Mouse (Mus musculus) kidney, adult 10 weeks (tissue): ENCODE results near the gene Gm3020. TPM values are rescaled to one million over a fixed set of nuclear protein-coding genes. Genes with fewer than 3 reads are reported as not detected.

Experiments used
- polyA plus RNA-seq: library from polyadenylated mRNA; stranded (reverse); fragments of 350-450 nt; fragmentation: Illumina TruSeq; extraction: RNeasy Lipid Tissue Mini Kit (QIAGEN cat#74804); gene quantifications from one replicate; pipeline ENCODE4 v1.2.3, GENCODE M21; 2014; ENCODE audit warnings: low read depth, low replicate concordance

Gene Gm3020
- polyA plus RNA-seq, result not detected

GRCm38 (mm10) chr14:3651730-3652129, at the start of gene Gm3020:
Gene Gm3020, plus strand, starts transcription at chr14:3652030.

GRCm38 (mm10) chr14:3634212-3634611, 17.6 kb upstream of the Gm3020 start, which contains the start of gene Gm3012:
Gene Gm3012, plus strand, starts transcription at chr14:3634512.

GRCm38 (mm10) chr14:3688483-3688882, 36.7 kb downstream of the Gm3020 start, which contains the start of gene Gm3043:
Gene Gm3043, plus strand, starts transcription at chr14:3688783.

Other genes starting within 250 kb of the Gm3020 start
- gene Gm10409, start 239.4 kb upstream of the Gm3020 start, polyA plus RNA-seq, result not detected
- gene Gm3005, start 223.9 kb upstream of the Gm3020 start, polyA plus RNA-seq, result not detected
- gene Gm10408, start 202.7 kb upstream of the Gm3020 start, polyA plus RNA-seq, result not detected
- gene Gm3012, start 17.5 kb upstream of the Gm3020 start, polyA plus RNA-seq, result not detected
- gene Gm3043, start 36.8 kb downstream of the Gm3020 start, polyA plus RNA-seq, result not detected
- gene Gm3002, start 158.0 kb downstream of the Gm3020 start, polyA plus RNA-seq, result not detected
- gene Gm3033, start 194.2 kb downstream of the Gm3020 start, polyA plus RNA-seq, result not detected
- gene Gm2916, start 232.1 kb downstream of the Gm3020 start, polyA plus RNA-seq, result not detected